Mouse (Mus musculus): Measurements from ENCODE around the gene Prkag1.

GRCm38 (mm10) chr15:98797835-98798492 is 33.4 kb downstream of the Prkag1 start:
- no peak for TF ChIP-seq CTCF (IDR thresholded peaks at IDR 0.05; ENCODE audit: low read depth)
- no peak for TF ChIP-seq EP300 (optimal IDR thresholded peaks at IDR 0.05)

Measured in stomach, postnatal 0 days (tissue).